Mouse (Mus musculus) E14TG2a.4 (cell line): ENCODE results near the gene Eif2b2.

ENCODE experiments used
- H3K27me3 ChIP-seq: 2 replicates; pipeline ENCODE4 v1.6.1; 2014; ENCODE audit warnings: low read length, control low read depth; ENCODE audit not compliant: insufficient read depth
- H3K36me3 ChIP-seq: 2 replicates; pipeline ENCODE4 v1.6.1; 2014; ENCODE audit warnings: low read length, control low read depth; ENCODE audit not compliant: insufficient read depth
- H3K4me1 ChIP-seq: replicated peaks from 2 replicates; pipeline ENCODE4 v1.6.1; 2014; ENCODE audit warnings: low read depth, low read length, control low read depth
- H3K4me3 ChIP-seq: replicated peaks from 2 replicates; pipeline ENCODE4 v1.5.1; 2014; ENCODE audit warnings: mild to moderate bottlenecking, low read length
- H3K9me3 ChIP-seq: 2 replicates; pipeline ENCODE4 v1.6.1; 2014; ENCODE audit warnings: low read length, control low read depth
- CTCF ChIP-seq: conservative IDR thresholded peaks from 2 replicates; pipeline ENCODE4 v1.5.1; 2014; ENCODE audit warnings: low read length
- NANOG ChIP-seq: IDR thresholded peaks from 2 replicates; pipeline ENCODE4 v1.6.1; 2014; ENCODE audit warnings: borderline replicate concordance, low read length, mixed read lengths
- POU5F1 ChIP-seq: IDR thresholded peaks from 2 replicates; pipeline ENCODE4 v1.6.1; 2014; ENCODE audit warnings: low read length, borderline replicate concordance

Eif2b2 gene

DNA sequence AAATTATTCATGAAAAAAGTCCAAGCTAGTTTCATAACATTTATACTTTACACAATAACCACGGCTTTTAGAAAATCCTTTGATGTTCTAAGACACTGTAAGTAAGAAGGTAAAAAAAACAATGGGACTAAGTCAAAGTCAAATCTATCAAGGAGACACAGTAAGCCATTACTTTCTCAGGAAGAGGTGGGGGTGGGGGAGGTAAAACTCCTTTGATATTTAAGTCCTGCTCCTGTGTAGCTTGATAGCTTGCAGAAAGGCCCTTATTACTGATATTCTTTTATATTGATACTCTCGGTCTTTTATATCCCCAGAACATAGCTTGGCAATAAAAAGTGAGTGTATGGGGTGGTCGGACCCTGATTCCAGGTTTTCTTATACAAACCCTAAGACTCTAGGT is 50.5 kb downstream of the Eif2b2 start:
- no peak for TF ChIP-seq CTCF
- no peak for TF ChIP-seq POU5F1
- TF ChIP-seq NANOG: peak; percentile 6; the same call in 1 of the 2 replicates
- Histone ChIP-seq H3K27me3 (no peaks in the 10 kb centered on the region), H3K36me3 (peaks cover 42% of the 10 kb centered on the region), H3K4me3 (peak overlapping the region; percentile 82), H3K4me1 (peaks cover 64% of the 10 kb centered on the region), H3K9me3 (no peaks in the 10 kb centered on the region)

GRCm38 (mm10) chr12:85270319-85270718 is 51.0 kb downstream of the Eif2b2 start, which contains the start of gene Mlh3:
Gene Mlh3, minus strand, starts transcription at chr12:85270599.
- H3K27me3 ChIP-seq: no peaks in the 10 kb centered on the region
- no peaks in the 10 kb centered on the region for H3K9me3 ChIP-seq
- no peak for TF ChIP-seq CTCF
- TF ChIP-seq POU5F1: no peak
- TF ChIP-seq NANOG: no peak
- peaks cover 62% of the 10 kb centered on the region for H3K4me1 ChIP-seq
- peak within 1 kb of the TSS; percentile 82 for H3K4me3 ChIP-seq
- peaks cover 42% of the 10 kb centered on the region for H3K36me3 ChIP-seq

- TF ChIP-seq NANOG (no peak), POU5F1 (no peak), CTCF (no peak; the same call in 1 of the 2 replicates)
- no peaks in the 10 kb centered on the region for H3K27me3 ChIP-seq
- peak overlapping the region; percentile 82 for H3K4me3 ChIP-seq
- H3K36me3 ChIP-seq: peaks cover 41% of the 10 kb centered on the region
- H3K9me3 ChIP-seq: no peaks in the 10 kb centered on the region
- H3K4me1 ChIP-seq: peaks cover 70% of the 10 kb centered on the region
Measured at GRCm38 (mm10) chr12:85271132-85271842, 52.0 kb downstream of the Eif2b2 start.

GRCm38 (mm10) chr12:85271843-85272206 is 52.5 kb downstream of the Eif2b2 start:
- Histone ChIP-seq H3K9me3 (no peaks in the 10 kb centered on the region), H3K4me3 (peak overlapping the region; percentile 82; the same call in 1 of the 2 replicates), H3K36me3 (peaks cover 43% of the 10 kb centered on the region), H3K27me3 (no peaks in the 10 kb centered on the region), H3K4me1 (peaks cover 75% of the 10 kb centered on the region)
- no peak for TF ChIP-seq NANOG
- TF ChIP-seq POU5F1: no peak
- no peak for TF ChIP-seq CTCF

GRCm38 (mm10) chr12:85273508-85273907 is 54.2 kb downstream of the Eif2b2 start:
- no peaks in the 10 kb centered on the region for H3K27me3 ChIP-seq
- H3K4me3 ChIP-seq: peak overlapping the region; percentile 32; the same call in 1 of the 2 replicates
- TF ChIP-seq CTCF (no peak), POU5F1 (no peak), NANOG (no peak)
- no peaks in the 10 kb centered on the region for H3K9me3 ChIP-seq
- H3K4me1 ChIP-seq: peaks cover 87% of the 10 kb centered on the region
- peaks cover 43% of the 10 kb centered on the region for H3K36me3 ChIP-seq
